Mouse (Mus musculus): ENCODE data around the gene Ttf1. TPM values are rescaled to one million over a fixed set of nuclear protein-coding genes. Genes with fewer than 3 reads are reported as not detected.
A peak's percentile ranks its signal among the peaks of the same experiment; 100 is the strongest.

The Ttf1 gene
- polyA plus RNA-seq, 1 experiment from 2014 or later: 9.7 TPM

DNA sequence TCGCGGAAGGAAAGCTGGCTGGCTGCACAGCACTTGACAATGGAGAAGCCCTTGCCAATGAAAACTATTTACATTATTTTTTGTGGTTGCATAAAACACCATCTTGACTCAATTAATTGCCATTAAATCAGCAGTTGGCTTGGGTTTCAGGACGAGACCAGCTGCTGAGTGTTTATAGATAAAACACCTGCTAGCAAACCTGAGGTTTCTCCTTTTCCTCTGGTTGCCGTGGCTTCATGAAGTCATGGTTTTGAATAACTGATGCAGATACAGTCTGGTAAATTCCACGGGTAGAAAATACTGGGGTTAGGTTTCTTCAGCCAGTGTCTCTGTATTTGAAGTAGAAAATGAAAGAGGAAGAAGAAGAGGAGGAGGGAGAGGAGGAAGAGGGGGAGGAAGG is 8.1 kb upstream of the Ttf1 start:
- DNase-seq (ENCODE audit: low spot score) (no peak), ATAC-seq (replicated peaks; ENCODE audit: low FRiP score, low TSS enrichment, low read depth) (no peak)
- Histone ChIP-seq H3K4me1 (replicated peaks; ENCODE audit: control insufficient read depth, insufficient read depth, low read length) (peaks cover 4% of the 10 kb centered on the region; the same call in 1 of the 2 replicates), H3K9me3 (ENCODE audit: control insufficient read depth, low read length) (no peaks in the 10 kb centered on the region), H3K4me3 (ENCODE audit: low read depth, low read length) (no peak overlapping the region), H3K27me3 (replicated peaks; ENCODE audit: control insufficient read depth, insufficient read depth, low read length) (peaks cover 5% of the 10 kb centered on the region), H3K4me2 (ENCODE audit: low read length) (no peak overlapping the region), H3K27ac (ENCODE audit: low read depth) (no peak overlapping the region), H3K9ac (ENCODE audit: low read length) (no peak overlapping the region), H3K36me3 (ENCODE audit: control insufficient read depth, insufficient read depth, low read length) (no peaks in the 10 kb centered on the region)
- WGBS: 52% methylated on average over 5 of the region's 5 CpGs

DNA sequence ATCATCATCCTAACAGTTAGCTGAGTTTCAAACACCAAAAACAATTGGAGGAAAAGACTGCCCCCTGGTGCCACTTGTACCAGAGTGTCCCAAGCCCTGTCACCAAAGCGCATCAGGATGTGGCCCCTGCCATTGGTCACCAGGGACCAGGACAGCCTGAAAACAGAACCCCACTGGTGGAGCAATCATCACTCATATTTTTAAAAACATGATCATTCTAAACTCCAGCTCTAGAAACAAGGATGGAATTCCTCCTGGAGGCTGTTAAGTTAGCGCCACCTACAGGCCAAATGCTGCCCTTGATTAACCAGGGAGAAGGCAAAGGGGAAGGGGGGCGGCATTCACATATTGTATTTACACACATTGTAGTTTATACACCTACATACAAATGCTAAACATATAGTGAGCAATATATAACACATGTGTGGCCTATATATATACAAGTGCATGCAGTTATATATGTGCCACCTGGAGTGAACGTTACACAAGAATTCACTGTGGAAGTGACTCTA is 7.1 kb upstream of the Ttf1 start:
- ATAC-seq (replicated peaks; ENCODE audit: low FRiP score, low TSS enrichment, low read depth): no peak; the same call in 1 of the 2 replicates
- Histone ChIP-seq H3K9me3 (ENCODE audit: control insufficient read depth, low read length) (no peaks in the 10 kb centered on the region), H3K4me1 (replicated peaks; ENCODE audit: control insufficient read depth, insufficient read depth, low read length) (peaks cover 4% of the 10 kb centered on the region; the same call in 1 of the 2 replicates), H3K36me3 (ENCODE audit: control insufficient read depth, insufficient read depth, low read length) (no peaks in the 10 kb centered on the region), H3K4me2 (ENCODE audit: low read length) (no peak overlapping the region), H3K27me3 (replicated peaks; ENCODE audit: control insufficient read depth, insufficient read depth, low read length) (peaks cover 5% of the 10 kb centered on the region), H3K4me3 (ENCODE audit: low read depth, low read length) (no peak overlapping the region), H3K9ac (ENCODE audit: low read length) (no peak overlapping the region), H3K27ac (ENCODE audit: low read depth) (no peak overlapping the region)
- 31% methylated on average over 4 of the region's 4 CpGs for WGBS
- DNase-seq (ENCODE audit: low spot score): peak; percentile 90

DNA sequence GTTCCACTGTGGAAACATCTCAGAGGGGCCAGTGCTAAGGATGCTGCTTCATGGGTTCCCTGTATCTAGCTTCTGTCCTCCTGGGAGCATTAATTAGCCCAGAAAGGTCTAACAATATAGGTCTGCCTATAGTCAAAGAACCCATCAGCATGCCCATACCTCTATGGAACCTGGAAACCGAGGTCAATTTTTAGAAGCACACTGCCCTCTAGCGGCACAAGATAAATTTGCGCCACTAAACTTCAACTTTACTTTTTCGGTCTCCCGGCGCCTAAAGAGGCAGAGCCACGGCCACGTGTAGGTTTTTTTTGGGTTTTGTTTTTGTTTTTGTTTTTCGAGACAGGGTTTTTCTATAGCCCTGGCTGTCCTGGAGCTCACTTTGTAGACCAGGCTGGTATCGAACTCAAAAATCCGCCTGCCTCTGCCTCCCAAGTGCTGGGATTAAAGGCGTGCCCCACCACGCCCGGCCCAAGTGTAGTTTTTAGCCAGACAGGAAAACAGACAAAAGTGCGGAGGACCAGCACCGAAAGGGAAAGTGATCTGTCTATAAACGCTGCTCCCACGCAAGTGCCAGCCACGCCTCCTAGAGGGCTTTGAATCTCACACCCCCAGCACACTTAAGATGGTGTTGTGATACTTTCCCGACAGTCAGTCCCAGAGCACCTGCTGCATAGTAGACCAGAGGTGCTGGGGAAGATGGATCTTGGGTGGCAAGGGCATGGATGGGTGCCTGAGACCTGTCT is 6.1 kb upstream of the Ttf1 start:
- Histone ChIP-seq H3K9me3 (ENCODE audit: control insufficient read depth, low read length) (no peaks in the 10 kb centered on the region), H3K4me1 (replicated peaks; ENCODE audit: control insufficient read depth, insufficient read depth, low read length) (peaks cover 4% of the 10 kb centered on the region; the same call in 1 of the 2 replicates), H3K4me2 (ENCODE audit: low read length) (peak overlapping the region; percentile 83), H3K27ac (ENCODE audit: low read depth) (no peak overlapping the region), H3K4me3 (ENCODE audit: low read depth, low read length) (peak overlapping the region; percentile 46; the same call in 1 of the 2 replicates), H3K9ac (ENCODE audit: low read length) (no peak overlapping the region), H3K27me3 (replicated peaks; ENCODE audit: control insufficient read depth, insufficient read depth, low read length) (peaks cover 5% of the 10 kb centered on the region), H3K36me3 (ENCODE audit: control insufficient read depth, insufficient read depth, low read length) (no peaks in the 10 kb centered on the region)
- ATAC-seq (replicated peaks; ENCODE audit: low FRiP score, low TSS enrichment, low read depth): peak; percentile 64
- 3% methylated on average over 20 of the region's 20 CpGs for WGBS
- DNase-seq (ENCODE audit: low spot score): peak; percentile 82

DNA sequence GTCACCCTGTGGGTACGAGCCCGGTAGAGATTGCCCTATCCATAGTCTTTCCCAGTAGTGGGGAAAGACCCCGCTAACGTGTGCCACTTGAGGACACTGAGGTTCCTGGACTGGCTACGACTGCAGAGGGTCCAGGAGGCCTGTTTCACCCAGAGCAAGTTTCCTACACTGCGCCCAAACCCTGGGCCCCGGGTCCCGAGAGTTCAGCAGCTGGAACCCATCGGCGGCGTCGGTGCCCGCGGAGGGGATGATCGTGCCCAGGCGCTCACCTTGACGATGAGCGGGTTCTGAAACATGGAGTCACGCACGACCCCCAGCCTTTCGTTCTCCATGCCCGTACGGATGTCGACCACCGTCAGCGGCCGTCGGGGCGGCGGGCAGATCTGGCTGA is 5.5 kb upstream of the Ttf1 start:
- peaks cover 4% of the 10 kb centered on the region; the same call in 1 of the 2 replicates for H3K4me1 ChIP-seq (replicated peaks; ENCODE audit: control insufficient read depth, insufficient read depth, low read length)
- H3K9me3 ChIP-seq (ENCODE audit: control insufficient read depth, low read length): no peaks in the 10 kb centered on the region
- H3K27ac ChIP-seq (ENCODE audit: low read depth): 0 out of 2 replicates have a peak overlapping the region, but pooled peaks have one; percentile 47
- no peaks in the 10 kb centered on the region for H3K36me3 ChIP-seq (ENCODE audit: control insufficient read depth, insufficient read depth, low read length)
- peak overlapping the region; percentile 83 for H3K4me2 ChIP-seq (ENCODE audit: low read length)
- H3K27me3 ChIP-seq (replicated peaks; ENCODE audit: control insufficient read depth, insufficient read depth, low read length): peaks cover 5% of the 10 kb centered on the region
- H3K9ac ChIP-seq (ENCODE audit: low read length): peak overlapping the region; percentile 72; the same call in 1 of the 2 replicates
- 4% methylated on average over 30 of the region's 30 CpGs for WGBS
- H3K4me3 ChIP-seq (ENCODE audit: low read depth, low read length): peak overlapping the region; percentile 46
- DNase-seq (ENCODE audit: low spot score) (peak; percentile 65), ATAC-seq (replicated peaks; ENCODE audit: low FRiP score, low TSS enrichment, low read depth) (peak; percentile 32; the same call in 1 of the 2 replicates)

DNA sequence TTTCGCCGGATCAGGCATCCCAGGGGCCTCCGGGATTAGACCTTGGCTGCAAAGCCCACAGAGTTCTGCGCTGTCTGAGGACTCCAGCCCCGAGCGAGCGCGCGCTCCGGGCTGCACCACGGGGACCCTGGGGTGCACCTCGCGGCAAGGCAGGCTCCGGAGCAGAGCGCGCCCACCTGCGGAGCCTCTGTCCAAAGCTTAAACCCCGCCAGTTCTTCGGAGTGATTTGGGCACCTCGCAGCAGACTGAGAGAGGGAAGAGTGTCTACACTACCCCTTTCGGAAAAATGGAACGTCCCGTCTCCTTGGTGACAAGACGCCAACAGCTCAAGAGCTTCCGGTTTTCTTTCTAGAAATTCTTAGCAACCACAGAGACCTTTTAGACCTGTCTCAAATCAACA is 5.1 kb upstream of the Ttf1 start, which contains the start of gene Cfap77:
Gene Cfap77 (minus strand): TSS at position 76 of the 400 bp plus-strand sequence.
- H3K4me1 ChIP-seq (replicated peaks; ENCODE audit: control insufficient read depth, insufficient read depth, low read length): peaks cover 4% of the 10 kb centered on the region; the same call in 1 of the 2 replicates
- peak within 1 kb of the TSS; percentile 72 for H3K9ac ChIP-seq (ENCODE audit: low read length)
- H3K27me3 ChIP-seq (replicated peaks; ENCODE audit: control insufficient read depth, insufficient read depth, low read length): peaks cover 5% of the 10 kb centered on the region
- WGBS: under 1% methylated on average over 25 of the region's 25 CpGs
- no peaks in the 10 kb centered on the region for H3K9me3 ChIP-seq (ENCODE audit: control insufficient read depth, low read length)
- H3K4me2 ChIP-seq (ENCODE audit: low read length): peak within 1 kb of the TSS; percentile 83
- no peaks in the 10 kb centered on the region for H3K36me3 ChIP-seq (ENCODE audit: control insufficient read depth, insufficient read depth, low read length)
- peak within 1 kb of the TSS; percentile 46 for H3K4me3 ChIP-seq (ENCODE audit: low read depth, low read length)
- DNase-seq (ENCODE audit: low spot score): peak; percentile 89
- H3K27ac ChIP-seq (ENCODE audit: low read depth): peak within 1 kb of the TSS; percentile 47; the same call in 1 of the 2 replicates
- peak; percentile 68; the same call in 1 of the 2 replicates for ATAC-seq (replicated peaks; ENCODE audit: low FRiP score, low TSS enrichment, low read depth)

DNA sequence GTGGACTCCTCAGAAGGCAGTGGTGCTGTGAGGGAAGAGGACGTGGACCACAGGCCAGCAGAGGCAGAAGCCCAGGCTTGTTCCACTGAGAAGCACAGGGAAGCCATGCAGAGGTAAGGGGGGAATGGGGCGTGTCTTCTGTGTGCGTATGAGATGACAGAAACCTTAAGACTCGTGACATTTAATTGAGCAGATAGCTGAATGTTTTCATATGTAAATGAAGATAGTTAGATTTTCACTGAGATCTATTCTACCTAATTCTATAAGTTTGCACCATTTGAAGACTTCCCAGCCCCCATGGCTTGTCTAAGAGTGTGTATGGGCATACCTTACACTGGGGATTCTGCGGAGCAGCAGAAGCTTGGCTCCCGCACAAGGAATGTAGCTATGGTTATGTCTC is 5.7 kb downstream of the Ttf1 start:
- no peak overlapping the region for H3K27ac ChIP-seq (ENCODE audit: low read depth)
- H3K9me3 ChIP-seq (ENCODE audit: control insufficient read depth, low read length): no peaks in the 10 kb centered on the region
- no peak overlapping the region for H3K4me3 ChIP-seq (ENCODE audit: low read depth, low read length)
- no peak overlapping the region for H3K9ac ChIP-seq (ENCODE audit: low read length)
- no peak for ATAC-seq (replicated peaks; ENCODE audit: low FRiP score, low TSS enrichment, low read depth)
- 93% methylated on average over 6 of the region's 6 CpGs for WGBS
- peaks cover 6% of the 10 kb centered on the region for H3K4me1 ChIP-seq (replicated peaks; ENCODE audit: control insufficient read depth, insufficient read depth, low read length)
- no peak for DNase-seq (ENCODE audit: low spot score)
- H3K36me3 ChIP-seq (ENCODE audit: control insufficient read depth, insufficient read depth, low read length): peaks cover 30% of the 10 kb centered on the region
- no peaks in the 10 kb centered on the region for H3K27me3 ChIP-seq (replicated peaks; ENCODE audit: control insufficient read depth, insufficient read depth, low read length)
- H3K4me2 ChIP-seq (ENCODE audit: low read length): no peak overlapping the region

DNA sequence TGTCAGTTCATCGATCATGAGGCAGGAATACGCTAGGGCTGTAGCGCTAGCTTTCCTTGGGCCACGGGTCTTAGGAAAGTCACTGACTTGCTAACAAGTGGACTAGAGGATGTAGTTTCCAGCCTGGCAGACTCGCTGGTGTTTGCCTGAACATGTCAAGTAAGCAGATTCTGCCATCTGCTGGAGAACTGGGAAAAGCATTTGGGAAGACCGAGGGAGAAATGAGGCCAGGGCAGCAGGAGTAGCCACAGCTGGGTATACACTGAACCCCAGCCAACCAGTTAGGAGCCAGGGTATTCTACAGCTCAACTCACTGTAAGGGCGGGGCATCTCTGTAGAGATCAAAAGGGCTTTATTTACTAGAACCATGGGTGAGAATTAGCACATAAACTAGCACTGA is 6.3 kb downstream of the Ttf1 start:
- no peaks in the 10 kb centered on the region for H3K27me3 ChIP-seq (replicated peaks; ENCODE audit: control insufficient read depth, insufficient read depth, low read length)
- H3K9me3 ChIP-seq (ENCODE audit: control insufficient read depth, low read length): no peaks in the 10 kb centered on the region
- H3K4me3 ChIP-seq (ENCODE audit: low read depth, low read length): no peak overlapping the region
- no peak for ATAC-seq (replicated peaks; ENCODE audit: low FRiP score, low TSS enrichment, low read depth)
- no peak overlapping the region for H3K27ac ChIP-seq (ENCODE audit: low read depth)
- 56% methylated on average over 7 of the region's 7 CpGs for WGBS
- peaks cover 36% of the 10 kb centered on the region for H3K36me3 ChIP-seq (ENCODE audit: control insufficient read depth, insufficient read depth, low read length)
- no peak overlapping the region for H3K4me2 ChIP-seq (ENCODE audit: low read length)
- peaks cover under 1% of the 10 kb centered on the region; the same call in 1 of the 2 replicates for H3K4me1 ChIP-seq (replicated peaks; ENCODE audit: control insufficient read depth, insufficient read depth, low read length)
- no peak overlapping the region for H3K9ac ChIP-seq (ENCODE audit: low read length)
- DNase-seq (ENCODE audit: low spot score): no peak

DNA sequence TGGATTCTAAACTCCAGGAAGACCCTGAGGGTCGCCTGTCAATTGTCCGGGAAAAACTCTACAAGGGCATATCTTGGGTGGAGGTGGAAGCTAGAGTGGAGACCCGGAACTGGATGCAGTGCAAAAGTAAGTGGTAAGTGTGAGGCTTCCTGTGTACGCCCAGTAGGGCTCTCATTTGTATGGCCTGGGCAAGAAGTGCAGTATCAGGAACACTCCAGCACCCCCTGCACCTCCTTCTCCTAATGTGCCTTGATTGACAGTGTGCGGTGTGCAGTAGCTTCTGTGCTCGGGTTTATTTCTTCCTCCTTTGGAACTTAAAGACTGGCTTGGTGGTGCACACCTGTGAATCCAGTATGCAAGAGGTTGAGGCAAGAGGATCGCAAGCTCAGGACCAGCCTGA is 14.6 kb downstream of the Ttf1 start:
- ATAC-seq (replicated peaks; ENCODE audit: low FRiP score, low TSS enrichment, low read depth) (no peak), DNase-seq (ENCODE audit: low spot score) (no peak)
- Histone ChIP-seq H3K27ac (ENCODE audit: low read depth) (no peak overlapping the region), H3K9ac (ENCODE audit: low read length) (no peak overlapping the region), H3K36me3 (ENCODE audit: control insufficient read depth, insufficient read depth, low read length) (peaks cover 82% of the 10 kb centered on the region), H3K27me3 (replicated peaks; ENCODE audit: control insufficient read depth, insufficient read depth, low read length) (no peaks in the 10 kb centered on the region), H3K4me1 (replicated peaks; ENCODE audit: control insufficient read depth, insufficient read depth, low read length) (no peaks in the 10 kb centered on the region), H3K9me3 (ENCODE audit: control insufficient read depth, low read length) (no peaks in the 10 kb centered on the region), H3K4me3 (ENCODE audit: low read depth, low read length) (no peak overlapping the region), H3K4me2 (ENCODE audit: low read length) (no peak overlapping the region)
- 93% methylated on average over 7 of the region's 7 CpGs for WGBS

All from intestine, embryonic 14.5 days (tissue).